Mouse (Mus musculus) erythroblast, embryonic 14.5 days (primary cell): Measurements from ENCODE around the gene D17Wsu92e.

Experiments
- GATA1 ChIP-seq: IDR thresholded peaks from 2 replicates; pipeline ENCODE4 v1.6.1; 2012; ENCODE audit warnings: low read length, inconsistent platforms, mixed read lengths
- TAL1 ChIP-seq: IDR thresholded peaks from 3 replicates; pipeline ENCODE4 v1.6.1; 2012; ENCODE audit warnings: low read length, inconsistent platforms, mixed read lengths

- TF ChIP-seq GATA1 (no peak), TAL1 (no peak)
These were observed 379 bp downstream of the D17Wsu92e start for GRCm38 (mm10) chr17:27819971-27820567.
